Comparison of ENCODE assay signal across 7 mouse cellular contexts in the genomic region with DNA sequence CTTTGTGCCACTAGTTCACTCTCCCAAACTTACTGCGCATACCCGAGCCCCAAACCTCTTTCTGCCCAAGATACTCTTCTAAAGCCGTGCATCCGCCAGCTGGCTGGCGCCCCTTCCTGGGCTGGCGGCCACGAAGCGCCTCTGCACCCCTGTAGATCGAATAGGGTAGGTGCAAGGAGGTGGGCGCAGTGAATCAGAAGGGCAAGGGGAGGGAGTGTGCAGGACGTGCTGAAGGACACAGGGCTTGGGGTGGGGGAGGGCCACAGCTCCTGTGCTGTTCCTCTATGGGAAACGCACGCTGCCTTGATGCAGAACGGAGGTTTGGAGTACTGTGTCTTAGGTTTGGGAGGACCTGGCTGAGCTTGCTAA. TPM values are rescaled to one million over a fixed set of nuclear protein-coding genes. Genes with fewer than 3 reads are reported as not detected.
DNase-seq lines count a peak whose midpoint lies in the region; ATAC-seq and TF ChIP-seq lines count a peak whose summit lies in the region.

Gene Atxn7l2 (minus strand): TSS at position 164 of the 369 bp plus-strand sequence.

- H3K27me3 ChIP-seq in megakaryocyte, embryonic 14.5 days (replicated peaks), result peaks cover 23% of the 10 kb centered on the region

- WGBS in lung, adult 2 months, result under 1% methylated on average over 14 of the region's 14 CpGs
- under 1% methylated on average over 14 of the region's 14 CpGs for WGBS in bone marrow, adult 2 months

- peaks cover 20% of the 10 kb centered on the region for H3K36me3 ChIP-seq in megakaryocyte, embryonic 14.5 days (replicated peaks; ENCODE audit: low read length)

- peak within 1 kb of the TSS; percentile 80 for H3K27ac ChIP-seq in bone marrow, adult 2 months (ENCODE audit: control insufficient read depth, insufficient read depth, low read depth, low read length, poor library complexity)

- TF ChIP-seq CTCF in lung, adult 2 months (IDR thresholded peaks at IDR 0.05; ENCODE audit: insufficient read depth, low read length), result no peak
- TF ChIP-seq CTCF in bone marrow, adult 2 months (IDR thresholded peaks at IDR 0.05; ENCODE audit: control insufficient read depth, insufficient read depth, low read length), result 0 out of 2 replicates have a peak, but pooled peaks have one; percentile 10

- peak within 1 kb of the TSS; percentile 86 for H3K4me3 ChIP-seq in lung, adult 2 months (replicated peaks; ENCODE audit: extremely low read depth, low read depth, low read length)
- H3K4me3 ChIP-seq in bone marrow, adult 2 months (replicated peaks; ENCODE audit: control insufficient read depth, low read depth, low read length), result peak within 1 kb of the TSS; percentile 84
- peak within 1 kb of the TSS; percentile 97 for H3K4me3 ChIP-seq in megakaryocyte, embryonic 14.5 days (replicated peaks)

- H3K4me1 ChIP-seq in lung, adult 2 months (ENCODE audit: control insufficient read depth, insufficient read depth, low read length), result peaks cover 6% of the 10 kb centered on the region
- H3K4me1 ChIP-seq in bone marrow, adult 2 months (ENCODE audit: control insufficient read depth, insufficient read depth, low read length), result peaks cover 2% of the 10 kb centered on the region; the same call in 1 of the 2 replicates
- H3K4me1 ChIP-seq in megakaryocyte, embryonic 14.5 days, result peaks cover 37% of the 10 kb centered on the region

- DNase-seq in lung, adult 2 months, result no peak
- no peak for DNase-seq in lung, postnatal 10 days
- peak; percentile 49 to 71 for DNase-seq in kidney, postnatal 36 days
- peak; percentile 78 for DNase-seq in thymus, postnatal 4 days

- no peak for TF ChIP-seq POLR2A in lung, adult 2 months (IDR thresholded peaks at IDR 0.05; ENCODE audit: borderline replicate concordance, extremely low read depth, low read depth, low read length)
- no peak for TF ChIP-seq POLR2A in bone marrow, adult 2 months (IDR thresholded peaks at IDR 0.05; ENCODE audit: borderline replicate concordance, control insufficient read depth, low read depth, low read length)

- ATAC-seq in erythroid progenitor cell, adult 5-6 weeks (replicated peaks; ENCODE audit: low FRiP score, poor library complexity, severe bottlenecking), result peak; percentile 20

- H3K9me3 ChIP-seq in megakaryocyte, embryonic 14.5 days, result no peaks in the 10 kb centered on the region

RNA-seq across cellular contexts. Expression of gene Atxn7l2, which starts in this region (rescaled TPM):
- 8.6 and 10.5 TPM in 2 replicates for polyA plus RNA-seq in lung, adult 2 months (2012; rRNA removed)
- polyA plus RNA-seq in bone marrow, adult 2 months (2011; ENCODE audit: insufficient read depth, insufficient read length, low replicate concordance, missing spikeins), result 3.4 and 10.1 TPM in 2 replicates
- 0.36 and 5.4 TPM in 2 replicates for total RNA-seq in erythroid progenitor cell, adult 5-6 weeks (2015; ENCODE audit: low replicate concordance)
- not detected in 2 replicates for total RNA-seq in erythroid progenitor cell, adult 5-6 weeks (2017; ENCODE audit: low replicate concordance)
- polyA plus RNA-seq in megakaryocyte, embryonic 14.5 days (2012; ENCODE audit: insufficient read depth, low replicate concordance), result 7.8 and 14.9 TPM in 2 replicates

Comparison
In these comparisons a context has a peak if more than half of its experiments do, and no peak if none do; other contexts are left out.
1. DNase-seq: peak in kidney, postnatal 36 days (2 of 2) and thymus, postnatal 4 days (single experiment); none in lung, adult 2 months (single experiment) and lung, postnatal 10 days (single experiment).
2. Peak in every context shown above with its lines, with median percentiles within 50 percentile points of each other: H3K4me3 ChIP-seq.